Mouse (Mus musculus) cerebellum, adult 18-20 months (tissue): ENCODE measurements around the gene Bloc1s5.

Experiments
- DNase-seq, 2 experiments: peaks; one replicate each; pipeline ENCODE4 v3.0.0; 2021

Gene Bloc1s5

DNA sequence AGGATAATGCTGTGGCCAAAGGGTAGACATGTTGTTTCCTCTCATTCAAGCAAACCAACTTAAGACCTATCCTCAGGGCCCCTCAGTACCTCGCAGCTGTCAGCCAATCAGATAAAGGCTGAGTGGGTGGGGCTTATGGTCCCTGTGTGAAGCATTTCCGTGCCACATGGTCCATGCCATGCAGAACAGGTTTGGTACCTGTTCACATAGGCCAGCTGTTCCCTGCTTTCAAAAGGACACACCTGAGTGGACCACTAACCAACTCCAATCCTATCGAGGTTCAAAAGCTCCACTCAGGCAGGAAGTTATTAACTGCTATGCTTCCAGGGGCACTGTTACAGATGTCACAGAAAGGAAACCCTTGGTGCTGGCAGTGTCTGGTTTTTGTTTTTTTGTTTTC, 80.7 kb downstream of the Bloc1s5 start:
- DNase-seq = no peak

GRCm38 (mm10) chr13:38548681-38549080, 86.2 kb downstream of the Bloc1s5 start:
- no peak for DNase-seq

- DNase-seq = no peak
Observed at GRCm38 (mm10) chr13:38547717-38548116, 87.2 kb downstream of the Bloc1s5 start.

- DNase-seq = no peak
Observed at GRCm38 (mm10) chr13:38546754-38547153, 88.2 kb downstream of the Bloc1s5 start.

GRCm38 (mm10) chr13:38545460-38545859, 89.4 kb downstream of the Bloc1s5 start:
- DNase-seq = peak in 1 of 2 experiments; percentile 6

DNA sequence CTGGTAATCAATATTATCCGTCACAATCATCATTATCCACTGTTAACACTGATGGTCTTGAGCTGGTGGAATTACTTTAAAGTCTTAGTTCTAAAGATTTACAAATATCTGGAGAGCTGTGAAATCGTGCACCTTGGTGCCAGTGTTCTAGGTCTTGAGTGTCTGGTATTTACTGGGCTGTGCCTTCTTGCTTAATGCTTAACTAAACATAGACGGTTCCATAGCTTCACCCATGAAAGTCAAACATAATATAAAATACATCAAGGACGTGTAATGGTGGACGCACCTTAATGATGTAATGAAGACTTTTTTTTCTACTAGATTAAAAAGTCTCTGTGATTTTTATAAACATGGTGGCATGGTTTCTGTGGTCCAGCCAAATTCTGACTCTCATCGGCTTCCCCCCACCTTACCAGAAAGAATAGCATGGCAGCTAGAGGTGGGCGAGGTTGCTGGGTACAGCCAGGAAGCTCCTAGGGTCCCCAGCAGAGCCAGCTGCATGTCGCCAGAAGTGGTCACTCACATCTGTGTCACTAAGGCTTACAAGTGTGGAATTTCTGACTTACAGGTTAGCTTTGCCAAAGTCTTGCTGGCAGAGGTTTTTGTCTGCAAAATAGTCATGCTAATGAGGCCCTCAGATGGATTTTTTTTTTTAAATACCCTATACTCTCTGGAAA, 90.0 kb downstream of the Bloc1s5 start:
- no peak for DNase-seq

- no peak for DNase-seq
Observed at GRCm38 (mm10) chr13:38543455-38544125, 91.3 kb downstream of the Bloc1s5 start.
